Mouse (Mus musculus): ENCODE results near the gene C2cd3. TPM values are rescaled to one million over a fixed set of nuclear protein-coding genes. Genes with fewer than 3 reads are reported as not detected.

C2cd3 gene
- total RNA-seq, 2 experiments from 2014 or later, result 25.3 to 28.8 TPM

DNA sequence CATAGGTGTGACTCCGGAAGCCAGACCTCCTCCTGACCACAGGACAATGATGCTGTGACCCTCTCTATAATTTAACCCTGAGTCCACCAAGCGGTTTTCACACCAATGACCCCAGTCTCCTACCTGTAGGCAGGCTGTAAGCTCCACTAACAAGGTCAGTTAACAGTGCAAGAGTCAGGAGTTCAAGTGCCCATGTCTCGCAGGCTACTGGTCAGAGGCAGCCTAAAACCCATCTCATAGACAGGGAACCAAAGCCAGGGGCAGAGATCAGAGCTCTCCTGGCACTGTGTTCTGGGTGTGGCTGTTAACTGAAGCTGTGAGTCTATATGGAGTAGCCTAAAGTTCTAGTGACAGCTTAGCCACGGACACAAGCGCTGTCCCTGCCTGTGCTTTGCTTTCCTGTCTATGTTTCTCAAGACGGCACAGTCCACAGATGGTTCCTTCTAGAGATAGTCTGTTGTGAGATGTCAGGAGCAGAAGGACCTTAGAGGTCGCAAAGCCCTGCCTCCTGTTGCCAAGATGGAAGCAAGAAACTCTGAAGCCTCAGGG, 130.4 kb downstream of the C2cd3 start:
- no peak for DNase-seq (ENCODE audit: extremely low spot score in 1 of 2, low spot score in 2 of 2)
- H3K4me3 ChIP-seq, result no peak overlapping the region
- no peak for TF ChIP-seq CTCF (IDR thresholded peaks at IDR 0.05)
- H3K27ac ChIP-seq, result no peak overlapping the region
- intact Hi-C loops (cut with DNase I), result no loop called here

DNA sequence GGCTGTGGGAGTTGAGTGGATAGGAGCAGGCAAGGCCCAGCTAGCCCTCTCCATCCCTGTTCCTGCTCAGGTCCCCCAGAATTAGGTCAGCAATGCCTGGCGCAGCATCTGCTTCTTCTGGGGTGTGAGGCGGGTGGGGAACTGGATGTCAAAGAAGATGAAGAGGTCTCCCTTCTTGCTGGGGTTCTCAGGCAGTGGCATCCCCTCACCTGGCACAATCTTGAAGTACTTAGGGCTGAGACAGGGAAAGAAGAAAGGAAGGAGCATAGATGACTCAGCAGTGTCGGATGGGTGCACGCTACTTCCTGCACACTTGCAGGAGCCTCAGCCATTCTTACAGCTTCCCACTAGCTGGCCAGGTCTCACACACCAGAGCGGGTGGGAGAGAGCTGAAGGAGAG, 131.0 kb downstream of the C2cd3 start:
- intact Hi-C loops (cut with DNase I), result no loop called here
- TF ChIP-seq CTCF (IDR thresholded peaks at IDR 0.05), result no peak
- no peak overlapping the region for H3K27ac ChIP-seq
- no peak for DNase-seq (ENCODE audit: extremely low spot score in 1 of 2, low spot score in 2 of 2)
- H3K4me3 ChIP-seq, result no peak overlapping the region

DNA sequence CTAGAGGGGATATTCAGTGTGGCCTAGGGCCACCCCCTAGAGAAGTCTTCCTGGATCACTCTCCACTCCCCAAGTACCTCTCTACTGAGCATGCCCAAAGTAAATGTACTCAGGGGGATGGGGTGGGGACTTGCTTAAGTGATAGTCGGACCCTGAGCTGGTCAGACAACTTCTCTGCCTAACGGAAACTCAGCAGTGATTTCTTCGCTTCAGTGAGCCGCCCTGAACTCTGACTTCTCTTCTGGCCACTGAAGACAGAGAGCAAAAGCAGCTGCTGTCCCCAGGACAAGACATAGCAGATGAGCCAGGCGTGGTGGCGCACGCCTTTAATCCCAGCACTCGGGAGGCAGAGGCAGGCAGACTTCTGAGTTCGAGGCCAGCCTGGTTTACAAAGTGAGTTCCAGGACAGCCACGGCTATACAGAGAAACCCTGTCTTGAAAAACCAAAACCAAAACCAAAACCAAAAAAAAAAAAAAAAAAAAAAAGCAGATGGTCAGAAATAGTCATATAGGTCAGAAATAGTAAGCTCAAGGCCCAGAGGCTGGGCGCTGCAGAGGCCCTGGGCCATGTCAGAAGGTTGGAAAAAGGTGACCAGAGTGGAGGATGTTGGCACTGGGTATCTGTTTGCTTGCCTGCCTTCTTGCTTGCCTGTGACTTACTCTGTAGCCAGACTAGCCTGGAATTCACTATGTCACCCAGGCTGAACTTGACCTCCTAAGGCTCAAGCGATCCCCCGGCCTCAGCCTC, 132.9 kb downstream of the C2cd3 start:
- no peak for DNase-seq (ENCODE audit: extremely low spot score in 1 of 2, low spot score in 2 of 2)
- Histone ChIP-seq H3K4me3 (no peak overlapping the region), H3K27ac (no peak overlapping the region)
- no peak for TF ChIP-seq CTCF (IDR thresholded peaks at IDR 0.05)
- intact Hi-C loops (cut with DNase I), result no loop called here

DNA sequence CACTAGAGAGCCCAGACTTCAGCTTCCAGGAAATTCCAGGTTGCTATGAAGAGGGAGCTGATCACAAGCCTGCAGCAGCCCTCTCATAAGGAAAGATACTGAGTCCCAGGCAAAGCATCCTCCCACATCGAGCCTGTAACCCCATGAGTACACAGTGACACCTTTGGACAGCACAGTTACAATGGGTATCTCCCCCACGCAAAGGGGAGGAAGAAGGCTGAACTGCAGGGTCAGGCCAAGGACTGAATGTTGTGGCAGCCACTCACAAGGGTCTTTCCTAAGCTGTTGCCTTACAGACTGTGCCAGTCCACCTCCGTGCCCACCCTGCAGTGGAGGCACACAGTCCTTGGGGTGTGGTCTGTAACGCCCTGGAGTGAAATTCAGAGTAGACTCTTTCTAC, 134.5 kb downstream of the C2cd3 start:
- no peak overlapping the region for H3K4me3 ChIP-seq
- no peak for TF ChIP-seq CTCF (IDR thresholded peaks at IDR 0.05)
- DNase-seq (ENCODE audit: extremely low spot score in 1 of 2, low spot score in 2 of 2), result no peak
- H3K27ac ChIP-seq, result no peak overlapping the region
- intact Hi-C loops (cut with DNase I), result no loop called here

DNA sequence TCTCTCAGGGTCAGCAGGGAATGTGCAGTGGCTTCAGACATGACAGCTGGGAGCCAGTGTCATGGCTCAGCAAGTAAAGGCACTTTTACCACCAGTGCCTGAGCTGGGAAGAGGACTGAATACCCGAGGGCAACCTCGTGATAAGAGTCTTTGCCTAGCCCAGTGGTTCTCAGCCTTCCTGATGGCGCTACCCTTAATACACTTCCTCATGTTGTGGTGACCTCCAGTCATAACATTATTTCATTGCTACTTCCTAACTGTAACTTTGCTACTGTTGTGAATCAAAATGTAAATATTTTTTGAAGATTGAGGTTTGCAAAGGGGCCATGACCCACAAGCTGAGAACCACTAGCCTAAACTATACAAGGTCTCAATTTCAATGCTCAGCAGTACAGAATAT, 136.6 kb downstream of the C2cd3 start:
- no peak for DNase-seq (ENCODE audit: extremely low spot score in 1 of 2, low spot score in 2 of 2)
- intact Hi-C loops (cut with DNase I), result no loop called here
- H3K4me3 ChIP-seq, result no peak overlapping the region
- H3K27ac ChIP-seq, result no peak overlapping the region
- no peak for TF ChIP-seq CTCF (IDR thresholded peaks at IDR 0.05)

DNA sequence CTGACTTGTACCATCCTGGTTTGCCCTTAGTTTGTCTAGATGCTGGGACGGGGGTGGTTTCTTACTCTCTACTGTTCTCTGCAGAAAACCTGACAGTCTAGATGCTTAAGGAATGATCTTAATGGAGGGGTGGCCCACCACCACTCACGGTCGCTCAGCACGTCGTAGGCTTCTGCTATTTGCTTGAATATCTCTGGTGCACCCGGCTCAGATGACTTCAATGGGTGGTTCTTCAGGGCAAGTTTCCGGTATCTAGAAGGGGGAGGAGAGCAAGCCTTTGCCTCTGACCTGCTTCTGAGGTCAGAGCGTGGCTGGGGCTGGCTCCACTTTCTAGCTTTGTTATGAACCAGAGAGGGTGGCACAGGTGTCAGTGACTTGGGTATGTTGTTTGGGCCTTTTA, 139.6 kb downstream of the C2cd3 start:
- TF ChIP-seq CTCF (IDR thresholded peaks at IDR 0.05), result no peak
- intact Hi-C loops (cut with DNase I), result no loop called here
- no peak for DNase-seq (ENCODE audit: extremely low spot score in 1 of 2, low spot score in 2 of 2)
- no peak overlapping the region for H3K4me3 ChIP-seq
- no peak overlapping the region for H3K27ac ChIP-seq

DNA sequence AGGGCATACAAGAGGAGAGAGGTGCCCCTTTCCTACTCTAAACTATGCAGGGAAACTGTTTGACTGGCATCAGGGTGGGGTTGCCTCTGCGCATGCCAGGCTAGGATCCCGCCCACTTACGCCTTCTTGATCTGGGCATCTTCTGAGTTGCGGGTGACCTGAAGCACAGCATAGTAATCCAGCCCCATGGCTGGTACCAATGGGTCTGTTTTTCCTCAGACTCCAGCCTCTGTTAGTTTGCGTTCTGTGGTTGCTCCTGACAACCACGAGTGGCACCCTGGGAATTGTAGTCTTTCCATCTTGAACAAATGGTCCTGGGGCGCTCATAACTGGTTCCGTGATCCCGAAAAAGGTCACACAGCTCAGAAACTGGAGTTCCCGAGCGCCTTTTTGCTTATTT, 142.5 kb downstream of the C2cd3 start, which contains the start of gene Dnajb13:
TSS of gene Dnajb13 (minus strand) at position 388 of the 400 bp plus-strand sequence.
- TF ChIP-seq CTCF (IDR thresholded peaks at IDR 0.05), result no peak
- no peak within 1 kb of the TSS for H3K4me3 ChIP-seq
- intact Hi-C loops (cut with DNase I), result no loop called here
- DNase-seq (ENCODE audit: extremely low spot score in 1 of 2, low spot score in 2 of 2), result no peak
- no peak within 1 kb of the TSS for H3K27ac ChIP-seq

Other genes with a start within 250 kb of the C2cd3 start
- gene Lipt2, start 213.0 kb upstream of the C2cd3 start, total RNA-seq (2021), result 1 to 10 TPM; 4.5 to 5.3 TPM
- under 1 TPM in 1 of 2 experiments, not detected in 1; 0.48 TPM for gene Kcne3, start 195.7 kb upstream of the C2cd3 start, total RNA-seq (2021)
- 100 to 1,000 TPM; 278 to 282 TPM for gene Pgm2l1, start 144.8 kb upstream of the C2cd3 start, total RNA-seq (2021)
- 1 to 10 TPM; 6.5 to 8.5 TPM for gene P4ha3, start 86.7 kb upstream of the C2cd3 start, total RNA-seq (2021)
- 100 to 1,000 TPM; 220 to 230 TPM for gene Ppme1, start 74 bp downstream of the C2cd3 start, total RNA-seq (2021)
- 1 to 10 TPM; 2.9 TPM for gene Ucp3, start 100.8 kb downstream of the C2cd3 start, total RNA-seq (2021)
- 10 to 100 TPM; 69.0 to 79.3 TPM for gene Ucp2, start 121.1 kb downstream of the C2cd3 start, total RNA-seq (2021)
- gene Dnajb13, start 142.7 kb downstream of the C2cd3 start, total RNA-seq (2021), result under 1 TPM; 0.28 to 0.50 TPM
- gene Coa4, start 164.8 kb downstream of the C2cd3 start, total RNA-seq (2021), result 10 to 100 TPM in 1 of 2 experiments, 1 to 10 TPM in 1; 9.3 to 12.3 TPM
- gene Rab6a, start 235.2 kb downstream of the C2cd3 start, total RNA-seq (2021), result 100 to 1,000 TPM; 394 to 436 TPM
- 10 to 100 TPM; 73.3 to 78.9 TPM for gene Mrpl48, start 236.1 kb downstream of the C2cd3 start, total RNA-seq (2021)

Measured in left cerebral cortex, adult 2 months (tissue).